Mouse (Mus musculus) forebrain, embryonic 15.5 days (tissue): ENCODE data around the gene Pbsn. TPM values are rescaled to one million over a fixed set of nuclear protein-coding genes. Genes with fewer than 3 reads are reported as not detected.
A peak's percentile ranks its signal among the peaks of the same experiment; 100 is the strongest.
"Not testable (repeated sequence)": the region's sequence is repeated elsewhere in the genome, so short reads cannot be mapped to it uniquely, and the experiment has no call there.

Source experiments
- ATAC-seq: fragments of 200-750 bp; cut with Nextera tagmentation; replicated peaks from 2 replicates; pipeline ENCODE4 v1.8.0; 2017; ENCODE audit warnings: mild to moderate bottlenecking, moderate TSS enrichment, moderate library complexity
- H3K27ac ChIP-seq: fragments of 300-500 bp; sonication (generic); replicated peaks from 2 replicates; pipeline ENCODE4 v1.5.1; 2015; ENCODE audit warnings: mild to moderate bottlenecking, inconsistent platforms
- H3K27me3 ChIP-seq: fragments of 300-500 bp; sonication (generic); 2 replicates; pipeline ENCODE4 v1.6.1; 2015; ENCODE audit warnings: inconsistent platforms
- H3K36me3 ChIP-seq: fragments of 300-500 bp; sonication (generic); 2 replicates; pipeline ENCODE4 v1.6.1; 2015; ENCODE audit warnings: mild to moderate bottlenecking, inconsistent platforms
- H3K4me1 ChIP-seq: fragments of 300-500 bp; sonication (generic); 2 replicates; pipeline ENCODE4 v1.6.1; 2015; ENCODE audit warnings: inconsistent platforms
- H3K4me2 ChIP-seq: fragments of 300-500 bp; sonication (generic); replicated peaks from 2 replicates; pipeline ENCODE4 v1.6.1; 2015; ENCODE audit warnings: mild to moderate bottlenecking, inconsistent platforms
- H3K4me3 ChIP-seq: fragments of 300-500 bp; sonication (generic); 2 replicates; pipeline ENCODE4 v1.5.1; 2015; ENCODE audit warnings: mild to moderate bottlenecking, inconsistent platforms
- H3K9ac ChIP-seq: fragments of 300-500 bp; sonication (generic); replicated peaks from 2 replicates; pipeline ENCODE4 v1.6.1; 2015; ENCODE audit warnings: mild to moderate bottlenecking, inconsistent platforms
- H3K9me3 ChIP-seq: fragments of 300-500 bp; sonication (generic); 2 replicates; pipeline ENCODE4 v1.6.1; 2016; ENCODE audit warnings: inconsistent platforms
- WGBS: fragments of 180-500 bp; shearing (Covaris S2); methylation state at CpG from one replicate; pipeline ENCODE4 v1.1.7; 2015; ENCODE audit warnings: mixed read lengths; 5-methylcytosine and 5-hydroxymethylcytosine counted together
- polyA plus RNA-seq: library from polyadenylated mRNA; unstranded; fragments of >200 nt; fragmentation: Nextera tagmentation; extraction: Ambion mirVana; gene quantifications from 2 replicates; pipeline ENCODE4 v1.2.1, GENCODE M21; 2015

Gene Pbsn
- not detected in 2 replicates for polyA plus RNA-seq

DNA sequence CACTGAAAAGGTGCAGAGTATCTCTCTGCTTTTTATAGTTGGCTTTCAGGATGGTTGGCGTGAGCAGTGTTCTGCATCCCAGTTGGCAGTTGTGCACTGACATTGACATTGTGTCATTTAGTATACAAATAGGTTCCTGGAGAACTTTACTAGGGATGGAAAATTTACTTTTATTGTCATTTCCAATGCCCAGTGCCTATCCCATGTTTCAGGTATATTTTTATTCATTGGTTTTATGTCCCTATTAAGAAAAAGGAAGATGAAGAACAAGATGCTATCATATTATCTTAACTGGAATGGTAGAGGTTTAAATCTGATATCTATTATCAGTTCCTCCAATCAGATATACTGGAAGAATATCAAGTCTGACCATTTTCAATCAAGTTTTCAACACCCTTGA is at the start of gene Pbsn:
Gene Pbsn (minus strand): TSS at position 101 of the 400 bp plus-strand sequence.
- WGBS, result 77% methylated on average over 1 of the region's 1 CpGs
- H3K9ac ChIP-seq, result no peak within 1 kb of the TSS
- H3K4me3 ChIP-seq, result no peak within 1 kb of the TSS
- no peak for ATAC-seq
- no peaks in the 10 kb centered on the region for H3K9me3 ChIP-seq
- H3K27me3 ChIP-seq, result no peaks in the 10 kb centered on the region
- no peak within 1 kb of the TSS for H3K27ac ChIP-seq
- H3K36me3 ChIP-seq, result no peaks in the 10 kb centered on the region
- no peak within 1 kb of the TSS for H3K4me2 ChIP-seq
- H3K4me1 ChIP-seq, result no peaks in the 10 kb centered on the region

GRCm38 (mm10) chrX:77880033-77880432 is 26.6 kb upstream of the Pbsn start:
- not testable (repeated sequence) for H3K9ac ChIP-seq, H3K4me2 ChIP-seq, H3K9me3 ChIP-seq, H3K27me3 ChIP-seq, H3K4me1 ChIP-seq, ATAC-seq, H3K36me3 ChIP-seq, H3K27ac ChIP-seq, H3K4me3 ChIP-seq
- WGBS, result 58% methylated on average over 2 of the region's 4 CpGs

DNA sequence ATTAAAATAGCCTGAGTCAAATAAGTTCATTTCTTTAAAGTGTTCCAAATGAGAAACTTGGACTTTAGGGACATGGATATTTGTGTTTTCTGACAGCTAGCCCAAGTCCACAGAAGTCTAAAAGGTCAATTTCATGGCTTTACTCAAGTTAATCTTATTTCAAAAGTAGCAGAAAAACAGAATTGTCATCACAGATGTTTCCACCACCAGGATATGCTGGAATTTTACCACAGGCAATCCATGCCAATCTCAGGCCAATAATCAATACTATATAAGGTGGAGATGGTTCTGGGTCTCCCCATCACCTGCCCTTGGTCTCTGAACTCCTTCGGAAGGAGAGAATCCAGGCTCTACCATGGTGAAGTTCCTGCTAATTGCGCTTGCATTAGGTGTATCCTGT is 11.0 kb upstream of the Pbsn start, which contains the start of gene Gm14744:
Gene Gm14744 (plus strand): TSS at position 301 of the 400 bp plus-strand sequence.
- H3K4me3 ChIP-seq, H3K4me1 ChIP-seq, ATAC-seq, H3K9ac ChIP-seq, H3K36me3 ChIP-seq, H3K27me3 ChIP-seq, H3K9me3 ChIP-seq, H3K27ac ChIP-seq, H3K4me2 ChIP-seq: not testable (repeated sequence)
- 93% methylated on average over 2 of the region's 2 CpGs for WGBS

DNA sequence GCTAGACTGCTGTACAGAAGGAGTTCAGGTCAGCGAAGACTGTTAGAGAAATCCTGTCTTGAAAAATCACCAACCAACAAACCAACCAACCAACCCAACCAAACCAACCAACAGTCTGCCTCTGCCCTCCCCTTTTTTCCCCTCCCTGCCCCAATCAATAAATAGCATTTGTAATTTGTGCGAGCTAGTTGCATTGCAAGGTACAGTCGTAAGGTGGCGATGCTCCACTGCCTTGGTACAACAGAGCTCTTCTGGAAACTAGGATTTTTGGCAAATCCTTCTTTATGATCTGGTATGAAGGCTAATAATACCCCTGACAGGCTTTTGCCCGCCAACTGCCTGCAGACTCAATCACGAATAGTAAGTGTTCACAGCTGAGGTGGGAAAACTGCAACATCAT is 41.4 kb downstream of the Pbsn start:
- Histone ChIP-seq H3K27ac (no peak overlapping the region), H3K27me3 (no peaks in the 10 kb centered on the region), H3K9me3 (no peaks in the 10 kb centered on the region), H3K4me3 (no peak overlapping the region), H3K4me1 (no peaks in the 10 kb centered on the region), H3K4me2 (no peak overlapping the region), H3K36me3 (no peaks in the 10 kb centered on the region), H3K9ac (no peak overlapping the region)
- ATAC-seq, result no peak
- 59% methylated on average over 6 of the region's 6 CpGs for WGBS

DNA sequence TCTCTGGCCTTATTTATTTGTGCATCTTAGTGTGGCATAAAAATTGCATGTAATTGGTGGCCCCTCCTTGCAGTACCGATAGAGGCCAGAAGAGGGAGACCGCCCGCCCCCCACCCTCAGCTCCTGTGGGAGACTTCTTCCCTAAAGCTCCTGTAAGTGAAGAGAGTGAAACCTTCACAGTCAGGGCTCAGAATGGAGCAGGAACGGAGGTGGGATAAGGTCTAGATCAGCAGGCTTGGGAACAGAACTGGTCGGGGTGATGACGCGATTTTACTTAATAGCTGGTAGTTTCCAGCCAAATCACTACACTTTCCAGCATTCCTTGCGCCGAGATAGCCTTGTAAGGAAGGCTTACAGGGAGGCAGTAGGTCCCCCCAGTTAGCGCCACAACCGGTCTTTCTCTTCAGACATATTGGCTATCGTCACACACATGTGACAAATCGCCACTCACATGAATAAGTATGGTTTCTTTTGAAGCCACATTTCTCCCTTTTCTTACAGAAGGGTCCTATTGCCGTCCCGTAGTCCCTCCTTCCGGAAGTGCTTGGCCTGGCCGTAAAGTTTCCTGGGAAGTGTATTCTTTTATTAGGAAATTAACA is 42.7 kb downstream of the Pbsn start:
- Histone ChIP-seq H3K27ac (peak overlapping the region; percentile 77), H3K36me3 (no peaks in the 10 kb centered on the region), H3K9me3 (no peaks in the 10 kb centered on the region), H3K9ac (peak overlapping the region; percentile 19; the same call in 1 of the 2 replicates), H3K4me2 (peak overlapping the region; percentile 44), H3K4me3 (peak overlapping the region; percentile 43), H3K4me1 (no peaks in the 10 kb centered on the region), H3K27me3 (no peaks in the 10 kb centered on the region)
- ATAC-seq, result peak; percentile 93
- 33% methylated on average over 17 of the region's 17 CpGs for WGBS

- H3K27ac ChIP-seq, result no peak overlapping the region
- no peaks in the 10 kb centered on the region for H3K4me1 ChIP-seq
- ATAC-seq, result no peak
- H3K27me3 ChIP-seq, result no peaks in the 10 kb centered on the region
- H3K4me3 ChIP-seq, result no peak overlapping the region
- H3K9me3 ChIP-seq, result no peaks in the 10 kb centered on the region
- no peaks in the 10 kb centered on the region for H3K36me3 ChIP-seq
- 18% methylated on average over 2 of the region's 2 CpGs for WGBS
- no peak overlapping the region for H3K4me2 ChIP-seq
- H3K9ac ChIP-seq, result no peak overlapping the region
Observed at GRCm38 (mm10) chrX:77808602-77809001, 44.8 kb downstream of the Pbsn start.

DNA sequence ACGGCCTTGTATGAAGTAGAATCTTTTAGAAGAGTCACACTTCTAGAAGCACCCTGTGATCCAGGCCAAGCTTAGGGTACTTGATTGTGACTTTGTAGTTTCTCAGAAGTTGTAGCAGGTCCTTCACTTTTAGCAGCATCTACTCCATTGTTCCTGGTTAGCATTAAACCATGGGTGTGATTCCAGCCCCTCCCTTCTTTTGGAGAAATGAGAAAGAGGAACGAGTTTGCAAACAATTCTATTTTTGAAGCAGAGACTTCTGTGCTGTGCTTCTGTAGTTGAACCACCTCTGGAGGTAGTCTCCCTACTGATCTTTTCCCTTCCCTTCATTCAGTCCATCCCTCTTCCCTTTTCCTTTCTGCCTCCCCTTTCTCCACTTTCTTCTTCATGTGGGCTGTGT is 51.1 kb downstream of the Pbsn start:
- H3K9me3 ChIP-seq, result no peaks in the 10 kb centered on the region
- H3K9ac ChIP-seq, result no peak overlapping the region
- H3K27ac ChIP-seq, result no peak overlapping the region
- no peaks in the 10 kb centered on the region for H3K27me3 ChIP-seq
- no peak overlapping the region for H3K4me3 ChIP-seq
- H3K4me1 ChIP-seq, result no peaks in the 10 kb centered on the region
- no peak for ATAC-seq
- 76% methylated on average over 2 of the region's 2 CpGs for WGBS
- no peaks in the 10 kb centered on the region for H3K36me3 ChIP-seq
- no peak overlapping the region for H3K4me2 ChIP-seq

DNA sequence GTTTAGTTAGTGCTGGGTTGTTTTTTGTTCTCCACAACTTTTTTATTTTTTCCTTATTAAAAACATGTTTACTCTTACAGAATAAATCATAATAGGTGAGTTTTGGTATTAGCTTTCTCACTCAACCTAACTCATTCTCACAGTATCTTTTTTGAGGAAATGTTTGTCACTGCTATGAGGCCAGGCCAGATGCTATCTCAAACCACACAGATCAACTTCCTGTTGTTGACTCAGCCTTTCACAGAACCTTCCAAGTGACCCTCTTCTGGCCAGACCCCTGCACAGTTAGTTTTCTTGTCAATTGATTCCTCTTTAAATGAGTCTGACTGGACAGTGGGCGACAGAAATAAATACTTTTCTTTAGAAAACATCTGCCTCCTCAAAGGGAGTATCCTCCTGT is 51.9 kb downstream of the Pbsn start:
- Histone ChIP-seq H3K4me2 (no peak overlapping the region), H3K4me3 (no peak overlapping the region), H3K9me3 (no peaks in the 10 kb centered on the region), H3K4me1 (peaks cover 1% of the 10 kb centered on the region; the same call in 1 of the 2 replicates), H3K36me3 (no peaks in the 10 kb centered on the region), H3K27me3 (no peaks in the 10 kb centered on the region), H3K9ac (no peak overlapping the region), H3K27ac (no peak overlapping the region)
- 70% methylated on average over 1 of the region's 1 CpGs for WGBS
- ATAC-seq, result no peak

DNA sequence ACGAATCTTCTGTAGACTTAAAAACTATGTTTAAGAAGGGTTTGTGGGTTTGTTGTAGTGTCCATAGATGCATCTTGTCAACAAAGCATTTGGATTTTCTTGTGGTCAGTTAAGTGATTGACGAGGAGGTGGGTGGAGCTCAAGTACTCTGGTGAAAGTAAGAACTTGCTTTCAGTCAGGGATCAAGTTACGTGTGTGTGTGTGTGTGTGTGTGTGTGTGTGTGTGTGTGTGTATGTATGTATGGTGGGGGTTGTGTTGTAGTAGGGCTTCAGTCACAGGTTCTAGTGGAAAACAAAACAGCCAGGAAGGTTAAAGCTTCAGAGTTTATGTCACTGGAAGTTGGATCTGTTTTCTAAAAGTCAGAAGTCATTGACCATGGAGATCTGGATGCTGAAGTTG is 53.9 kb downstream of the Pbsn start:
- Histone ChIP-seq H3K9ac (no peak overlapping the region), H3K36me3 (no peaks in the 10 kb centered on the region), H3K9me3 (no peaks in the 10 kb centered on the region), H3K4me1 (peaks cover 6% of the 10 kb centered on the region), H3K4me3 (no peak overlapping the region), H3K4me2 (no peak overlapping the region), H3K27ac (no peak overlapping the region), H3K27me3 (no peaks in the 10 kb centered on the region)
- no peak for ATAC-seq
- 92% methylated on average over 3 of the region's 3 CpGs for WGBS

GRCm38 (mm10) chrX:77797801-77798200 is 55.6 kb downstream of the Pbsn start:
- no peak overlapping the region for H3K27ac ChIP-seq
- no peak for ATAC-seq
- H3K4me2 ChIP-seq, result no peak overlapping the region
- H3K9me3 ChIP-seq, result no peaks in the 10 kb centered on the region
- peaks cover 16% of the 10 kb centered on the region for H3K4me1 ChIP-seq
- H3K4me3 ChIP-seq, result no peak overlapping the region
- no peak overlapping the region for H3K9ac ChIP-seq
- H3K36me3 ChIP-seq, result no peaks in the 10 kb centered on the region
- H3K27me3 ChIP-seq, result no peaks in the 10 kb centered on the region

DNA sequence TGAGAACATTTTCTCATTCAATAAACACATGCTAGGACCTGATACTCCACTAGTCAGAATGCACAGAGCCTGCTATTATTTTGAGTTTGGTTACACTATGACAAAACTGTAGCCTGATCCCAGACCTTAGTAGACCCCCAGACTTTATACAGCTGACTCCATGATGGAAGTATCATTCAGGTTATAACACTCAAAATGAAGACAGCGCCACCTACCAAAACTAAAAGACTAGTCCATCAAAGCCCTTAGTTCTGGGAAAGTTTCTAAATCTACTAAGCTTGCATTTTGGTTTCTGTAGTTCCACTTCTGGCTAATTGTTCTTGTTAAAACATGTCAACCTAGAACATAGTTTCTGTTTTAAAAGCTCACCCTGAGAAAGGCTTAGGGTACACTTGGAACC is 56.5 kb downstream of the Pbsn start:
- ATAC-seq, result no peak
- Histone ChIP-seq H3K4me1 (peaks cover 16% of the 10 kb centered on the region), H3K9ac (no peak overlapping the region), H3K4me3 (peak overlapping the region; percentile 65), H3K4me2 (peak overlapping the region; percentile 56), H3K9me3 (no peaks in the 10 kb centered on the region), H3K27me3 (no peaks in the 10 kb centered on the region), H3K27ac (no peak overlapping the region), H3K36me3 (no peaks in the 10 kb centered on the region)
- 66% methylated on average over 1 of the region's 1 CpGs for WGBS

GRCm38 (mm10) chrX:77796238-77796835 is 57.1 kb downstream of the Pbsn start, which contains the start of gene Prkx:
Gene Prkx, minus strand, starts transcription at chrX:77796278.
- Histone ChIP-seq H3K27me3 (no peaks in the 10 kb centered on the region), H3K27ac (peak within 1 kb of the TSS; percentile 82), H3K4me2 (peak within 1 kb of the TSS; percentile 56), H3K4me1 (peaks cover 16% of the 10 kb centered on the region), H3K9me3 (no peaks in the 10 kb centered on the region), H3K4me3 (peak within 1 kb of the TSS; percentile 65), H3K9ac (peak within 1 kb of the TSS; percentile 64), H3K36me3 (no peaks in the 10 kb centered on the region)
- ATAC-seq, result peak; percentile 82
- WGBS, result 31% methylated on average over 16 of the region's 19 CpGs

DNA sequence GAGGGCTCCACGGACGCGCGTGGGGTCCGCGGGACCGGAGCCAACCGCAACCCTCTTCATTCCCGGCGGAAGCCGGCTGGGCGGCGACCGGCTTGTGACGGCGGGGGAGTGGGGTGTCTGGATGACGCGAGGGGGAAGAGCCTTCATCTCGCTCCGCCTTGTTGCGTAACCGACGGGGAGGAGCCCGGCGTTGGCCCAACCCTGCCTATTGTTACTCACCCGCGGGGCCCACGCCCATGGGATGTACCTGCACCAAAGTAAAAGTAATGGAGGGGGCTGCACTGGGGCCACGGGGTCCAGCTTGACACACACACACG is 57.6 kb downstream of the Pbsn start:
- H3K9ac ChIP-seq, result peak overlapping the region; percentile 64
- H3K27ac ChIP-seq, result peak overlapping the region; percentile 82
- no peaks in the 10 kb centered on the region for H3K9me3 ChIP-seq
- H3K36me3 ChIP-seq, result no peaks in the 10 kb centered on the region
- peaks cover 16% of the 10 kb centered on the region for H3K4me1 ChIP-seq
- WGBS, result 25% methylated on average over 28 of the region's 30 CpGs
- H3K4me3 ChIP-seq, result peak overlapping the region; percentile 65
- H3K4me2 ChIP-seq, result peak overlapping the region; percentile 56
- no peaks in the 10 kb centered on the region for H3K27me3 ChIP-seq
- peak; percentile 96 for ATAC-seq
